In genomic region chr3:154212551-154212950, GRCm38 (mm10) we compare ENCODE assay signal across 22 mouse cellular contexts.
"Had no signal": no experiment of that assay in that cellular context is flagged by ENCODE, and none has a peak within 500 bp of the region (broad histone marks: within the 10 kb centered on the region; RNA-seq: fewer than 3 reads in every experiment).

No protein-coding gene starts in this region.

- ATAC-seq: lung, postnatal 0 days; midbrain, embryonic 13.5 days; midbrain, embryonic 16.5 days had no signal

- H3K9ac ChIP-seq: liver, embryonic 14.5 days; lung, embryonic 15.5 days; midbrain, embryonic 13.5 days; neural tube, embryonic 13.5 days; neural tube, embryonic 15.5 days had no signal

- H3K27me3 ChIP-seq: lung, embryonic 15.5 days; megakaryocyte, embryonic 14.5 days; midbrain, embryonic 13.5 days; neural tube, embryonic 13.5 days; neural tube, embryonic 15.5 days had no signal

- H3K4me2 ChIP-seq: lung, embryonic 15.5 days; midbrain, embryonic 13.5 days; neural tube, embryonic 13.5 days; neural tube, embryonic 15.5 days had no signal

- H3K4me3 ChIP-seq: lung, embryonic 15.5 days; megakaryocyte, embryonic 14.5 days; midbrain, embryonic 10.5 days; midbrain, embryonic 13.5 days; myocyte; neural tube, embryonic 13.5 days; neural tube, embryonic 15.5 days had no signal

- H3K36me3 ChIP-seq: lung, embryonic 15.5 days; midbrain, embryonic 10.5 days; midbrain, embryonic 13.5 days; neural tube, embryonic 13.5 days; neural tube, embryonic 15.5 days had no signal

- H3K27ac ChIP-seq: liver, embryonic 14.5 days; lung, embryonic 15.5 days; macrophage; midbrain, embryonic 10.5 days; midbrain, embryonic 13.5 days; neural tube, embryonic 13.5 days; neural tube, embryonic 15.5 days had no signal

- H3K9me3 ChIP-seq: lung, embryonic 15.5 days; megakaryocyte, embryonic 14.5 days; midbrain, embryonic 10.5 days; midbrain, embryonic 13.5 days; neural tube, embryonic 13.5 days; neural tube, embryonic 15.5 days had no signal

- DNase-seq: lung, adult 2 months; lung, postnatal 14 days; lung, postnatal 36 days; retina, postnatal 1 day; right cerebral cortex, adult 18-20 months; right cerebral cortex, postnatal 25 days; right cerebral cortex, postnatal 4 days; spleen, adult 18-20 months; thymus, adult 18-20 months; thymus, postnatal 25 days; thymus, postnatal 4 days had no signal

- H3K4me1 ChIP-seq: lung, embryonic 15.5 days had no signal
